Mouse (Mus musculus) adrenal gland, adult 2 months (tissue): ENCODE data around the gene Palm2. TPM values are rescaled to one million over a fixed set of nuclear protein-coding genes. Genes with fewer than 3 reads are reported as not detected.
A peak's percentile ranks its signal among the peaks of the same experiment; 100 is the strongest.

ENCODE experiments used
- DNase-seq: peaks from one replicate; pipeline ENCODE4 v3.0.0; 2021
- polyA plus RNA-seq: library from polyadenylated mRNA; depleted of rRNA; stranded (reverse); fragments of >200 nt; gene quantifications from 2 replicates; pipeline ENCODE4 v1.2.3, GENCODE M21; 2012
- total RNA-seq, 2 experiments: library from RNA; stranded (reverse); gene quantifications; 2 replicates each; pipeline ENCODE4 v1.2.3; 2021

Gene Palm2
- total and polyA plus RNA-seq, 3 experiments = 1.9 to 39.5 (median 20.0) TPM

GRCm38 (mm10) chr4:57568268-57569068 is 134.4 kb downstream of the Palm2 start:
- DNase-seq = peak; percentile 58

DNA sequence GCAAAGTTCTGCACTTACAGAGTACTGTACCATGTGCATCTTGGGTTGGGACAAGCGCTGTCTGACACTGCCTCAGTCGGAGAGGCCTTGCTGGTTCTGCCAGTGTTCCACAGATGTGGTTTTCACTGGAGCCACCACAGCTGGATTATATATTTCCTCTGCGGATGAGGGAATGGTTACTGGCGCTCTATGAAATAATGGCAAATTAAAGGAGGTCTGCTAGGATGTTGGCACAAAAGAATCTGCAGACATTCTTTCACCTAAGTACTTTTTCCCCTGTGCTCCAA is 135.0 kb downstream of the Palm2 start:
- no peak for DNase-seq

DNA sequence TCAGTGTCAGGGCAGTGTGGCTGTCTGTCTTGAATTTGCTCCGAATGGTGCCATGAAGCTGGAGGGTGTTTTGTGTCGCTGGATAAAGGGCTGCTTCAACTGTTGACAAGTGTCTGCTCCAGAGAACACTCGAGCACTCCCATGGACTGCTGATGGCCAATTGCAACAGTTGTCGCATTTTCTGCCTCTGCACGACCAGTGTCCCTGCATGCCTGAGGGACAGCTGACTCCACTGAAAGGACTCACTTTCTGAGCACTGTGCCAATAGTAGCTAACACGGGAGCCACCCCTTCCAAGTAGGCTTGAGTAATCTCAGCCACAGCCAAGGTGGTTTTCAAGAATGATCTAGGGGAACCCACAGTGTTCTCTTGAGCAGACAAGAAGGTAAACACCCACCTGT is 135.7 kb downstream of the Palm2 start:
- peak; percentile 81 for DNase-seq

GRCm38 (mm10) chr4:57570229-57570628 is 136.2 kb downstream of the Palm2 start:
- no peak for DNase-seq

GRCm38 (mm10) chr4:57574181-57574580 is 140.1 kb downstream of the Palm2 start:
- DNase-seq = peak; percentile 33

DNA sequence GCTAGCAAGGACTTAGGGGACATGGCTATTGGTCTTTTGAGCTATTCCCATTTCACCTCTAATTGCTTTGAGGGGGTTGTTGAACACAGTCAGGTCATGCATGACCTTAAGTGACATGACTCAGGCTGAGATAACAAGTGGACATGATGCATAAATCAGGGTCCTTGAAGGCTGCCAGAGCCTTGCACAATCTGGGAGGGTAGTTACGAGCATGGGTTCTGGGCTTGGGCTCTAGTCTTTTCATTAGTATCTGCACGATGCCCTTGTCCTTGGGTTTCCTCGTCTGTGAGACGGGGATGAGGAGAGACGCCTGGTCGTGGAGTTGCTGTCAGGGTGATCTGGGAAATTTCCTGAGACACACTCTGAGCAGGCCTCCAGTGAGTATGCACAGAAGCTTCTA is 140.6 kb downstream of the Palm2 start:
- DNase-seq = peak; percentile 88

DNA sequence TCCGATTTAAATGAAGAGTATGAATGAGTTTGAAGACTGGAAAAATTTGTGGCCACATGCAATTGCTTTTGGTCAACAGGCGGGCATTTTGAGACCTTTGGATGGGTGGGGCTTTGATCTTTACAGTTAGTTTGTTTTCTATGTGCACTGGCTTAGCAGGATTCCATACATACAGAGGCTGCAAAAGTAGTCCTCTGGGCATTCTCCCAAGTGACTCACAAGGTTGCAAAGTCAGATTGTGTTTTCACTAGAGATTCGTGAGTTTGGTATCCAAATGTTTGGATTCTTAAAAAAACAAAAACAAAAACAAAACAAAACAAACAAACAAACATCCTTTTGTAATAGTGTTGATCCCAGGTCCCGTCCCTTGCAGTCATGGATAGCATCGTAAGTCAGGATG is 141.6 kb downstream of the Palm2 start:
- DNase-seq = peak; percentile 55

GRCm38 (mm10) chr4:57576095-57576494 is 142.0 kb downstream of the Palm2 start:
- DNase-seq = no peak

DNA sequence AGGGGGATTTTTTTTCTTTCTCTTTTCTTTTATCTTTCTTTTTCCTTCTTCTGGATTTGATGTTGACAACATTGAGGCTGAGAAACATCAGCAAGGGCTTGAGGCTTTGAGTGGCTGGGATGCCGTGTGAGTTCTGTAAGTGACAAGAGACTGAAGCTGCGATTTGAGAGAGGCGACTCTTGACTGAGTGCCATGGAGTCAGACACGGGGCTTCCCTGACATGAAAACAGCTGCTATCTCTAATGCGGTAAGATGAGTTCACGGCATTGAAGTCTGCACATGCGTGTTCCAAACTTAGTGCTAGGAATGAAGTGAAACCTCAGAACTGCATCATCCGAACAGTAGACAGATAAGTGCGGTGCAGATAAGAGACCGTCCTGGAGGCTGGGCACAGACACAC is 145.6 kb downstream of the Palm2 start:
- DNase-seq = no peak

DNA sequence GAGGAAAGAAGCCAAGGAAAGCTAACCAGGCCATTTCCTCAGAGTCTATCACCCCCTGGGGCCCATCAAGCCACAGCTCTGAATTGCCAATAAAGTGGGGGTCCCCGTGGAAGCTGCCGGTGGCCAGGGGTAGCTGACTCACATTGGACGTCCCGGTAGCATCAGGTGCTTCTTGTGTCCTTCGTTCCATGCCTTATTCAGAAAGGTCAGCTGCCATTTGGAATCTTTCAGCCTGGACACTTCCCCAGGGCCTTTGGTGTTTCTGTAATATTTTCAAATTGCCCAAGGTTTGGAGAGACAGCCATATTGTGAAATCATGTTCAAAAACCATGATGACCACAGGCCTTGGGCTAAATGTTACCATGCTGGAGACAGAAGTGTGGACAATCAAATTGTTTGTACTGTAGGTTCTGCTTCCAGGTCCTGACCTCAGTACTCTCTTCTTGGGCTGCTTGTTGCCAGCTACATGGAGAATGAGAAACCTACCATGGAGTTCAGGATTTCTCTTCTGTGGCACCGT is 151.3 kb downstream of the Palm2 start:
- peak; percentile 57 for DNase-seq

GRCm38 (mm10) chr4:57586933-57587658 is 153.0 kb downstream of the Palm2 start:
- no peak for DNase-seq

DNA sequence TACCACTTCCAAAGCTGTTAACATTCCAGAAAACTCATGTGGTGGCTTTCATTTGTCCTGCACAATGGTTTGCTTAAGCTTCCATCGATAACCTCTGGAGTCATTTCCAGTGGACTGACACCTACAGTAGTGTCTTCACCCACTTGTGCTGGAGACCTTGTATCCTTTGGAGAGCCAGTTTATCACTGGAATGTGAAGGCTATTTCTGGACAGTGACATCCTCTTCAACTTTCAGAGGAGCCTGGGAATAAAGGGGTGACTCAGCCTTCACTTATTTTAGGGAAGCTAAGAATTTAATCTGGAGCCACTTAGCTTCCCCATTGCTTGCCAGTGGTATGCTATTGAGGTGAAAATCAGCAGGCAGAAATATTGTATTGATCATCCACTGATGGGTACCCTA is 154.3 kb downstream of the Palm2 start:
- no peak for DNase-seq

DNA sequence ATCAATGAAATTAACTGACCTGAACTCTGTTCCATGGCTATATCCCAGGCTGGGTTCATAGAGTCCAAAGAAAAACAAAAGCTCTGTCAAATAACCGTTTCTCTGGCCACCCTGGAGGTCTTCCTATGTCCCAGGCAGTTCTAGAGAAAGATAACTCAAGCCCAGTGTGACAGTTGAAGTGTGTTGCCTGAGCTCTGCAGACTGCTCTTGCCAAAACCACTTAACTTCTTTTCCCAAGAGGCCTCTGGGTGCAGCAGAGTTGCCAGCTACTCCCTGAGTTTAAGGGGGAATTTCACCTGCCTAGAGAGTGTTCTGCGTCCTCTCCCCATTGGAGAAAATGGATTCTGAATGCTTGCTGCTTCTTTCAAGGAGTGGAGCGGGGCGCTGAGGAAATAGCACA is 158.7 kb downstream of the Palm2 start:
- DNase-seq = no peak

DNA sequence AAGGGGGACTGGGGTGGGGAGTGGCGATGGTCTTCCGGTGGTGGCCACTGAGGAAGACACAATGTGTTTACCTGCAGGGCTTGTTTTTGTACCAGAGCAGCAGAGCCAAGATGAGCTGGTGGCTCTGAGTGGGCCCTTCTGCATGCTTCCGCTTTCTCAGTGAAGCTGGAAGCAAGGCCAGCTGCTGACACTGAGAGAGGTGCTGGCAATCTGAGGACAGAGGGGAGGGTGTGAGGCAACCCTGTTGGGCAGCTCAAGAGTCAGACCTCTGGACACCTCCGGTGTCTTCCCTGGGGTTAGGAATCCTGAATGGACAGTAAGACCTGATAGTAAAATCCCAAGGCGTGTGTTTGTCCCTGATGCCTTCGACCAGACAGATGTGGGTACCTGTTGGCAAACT is 165.9 kb downstream of the Palm2 start:
- DNase-seq = peak; percentile 46

- DNase-seq = peak; percentile 84
These were observed 166.8 kb downstream of the Palm2 start for GRCm38 (mm10) chr4:57600685-57601457.

DNA sequence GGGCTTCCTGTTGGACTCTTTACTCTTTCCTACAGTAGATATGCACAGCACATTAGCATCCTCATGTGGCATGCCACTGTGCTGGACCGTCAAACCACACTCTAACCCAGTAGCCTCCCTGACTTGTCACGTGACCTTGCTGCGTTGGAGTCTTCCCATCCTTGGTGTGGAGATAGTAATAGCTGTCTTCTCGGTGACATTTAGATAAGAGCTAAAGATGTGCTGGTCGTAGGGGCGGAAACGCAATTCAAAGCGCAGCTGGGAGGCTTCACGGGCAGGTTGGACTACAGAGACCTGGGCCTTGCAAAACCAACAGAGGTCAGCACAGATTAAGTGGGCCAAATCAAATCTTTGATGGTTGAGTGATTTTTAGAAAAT is 167.4 kb downstream of the Palm2 start:
- peak; percentile 40 for DNase-seq

- peak; percentile 64 for DNase-seq
These were observed 168.0 kb downstream of the Palm2 start for GRCm38 (mm10) chr4:57601903-57602617.

DNA sequence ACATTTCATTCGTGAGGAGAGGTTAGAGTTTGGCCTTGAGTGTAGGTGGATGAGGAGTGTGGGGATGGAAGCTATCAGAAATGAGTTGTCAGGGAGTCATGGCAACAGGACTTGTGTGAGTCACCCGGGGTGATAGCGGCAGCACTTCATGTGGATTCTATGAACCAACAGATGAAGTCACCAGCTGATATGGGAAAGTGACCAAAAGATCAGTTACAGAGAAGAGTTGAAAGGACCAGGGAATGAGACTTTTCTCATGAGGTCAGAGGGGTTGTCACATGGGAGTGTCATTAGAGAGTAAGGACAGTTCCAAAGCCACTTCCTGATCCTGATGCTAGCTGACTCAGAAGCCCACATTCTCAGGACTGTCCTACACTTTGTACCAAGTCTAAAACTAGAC is 172.2 kb downstream of the Palm2 start:
- peak; percentile 83 for DNase-seq

GRCm38 (mm10) chr4:57607247-57607942 is 173.3 kb downstream of the Palm2 start:
- peak; percentile 87 for DNase-seq

DNA sequence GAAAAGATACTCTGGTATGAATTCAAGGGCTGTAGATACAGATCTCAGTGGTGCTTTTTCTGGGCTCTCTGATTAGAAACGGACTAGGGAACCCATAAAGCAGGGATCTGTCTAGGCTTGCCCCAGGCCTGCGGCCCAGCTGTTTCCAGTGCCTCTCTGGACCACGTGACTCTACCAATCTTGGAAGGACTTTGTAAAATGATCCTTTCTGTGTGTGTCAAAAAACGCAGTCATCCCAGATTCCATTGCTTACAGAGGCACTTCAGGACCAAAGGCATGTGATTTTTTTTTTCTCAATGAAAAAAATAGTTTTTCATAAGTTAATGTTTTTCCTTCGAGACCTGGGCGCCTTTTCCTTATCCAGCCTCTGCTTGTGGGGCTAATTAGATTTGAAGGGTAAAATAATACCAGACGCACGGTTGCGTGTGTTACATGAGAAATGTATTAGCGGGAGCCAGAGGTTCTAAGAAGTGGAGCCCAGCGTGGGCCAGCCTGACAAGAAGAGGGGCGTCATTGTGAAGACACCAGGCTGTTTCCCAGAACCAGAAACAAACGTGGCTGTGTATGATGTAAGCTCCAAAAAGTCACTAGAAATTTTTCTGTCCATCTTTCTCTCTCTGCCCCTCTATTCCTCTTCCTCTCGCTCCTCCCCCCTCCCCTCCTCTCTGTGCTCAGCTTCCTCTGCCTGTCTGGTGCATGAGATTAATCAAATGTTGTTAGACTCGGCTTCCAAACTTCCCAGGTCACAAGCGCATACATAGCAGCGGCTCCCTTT is 177.4 kb downstream of the Palm2 start:
- DNase-seq = no peak

DNA sequence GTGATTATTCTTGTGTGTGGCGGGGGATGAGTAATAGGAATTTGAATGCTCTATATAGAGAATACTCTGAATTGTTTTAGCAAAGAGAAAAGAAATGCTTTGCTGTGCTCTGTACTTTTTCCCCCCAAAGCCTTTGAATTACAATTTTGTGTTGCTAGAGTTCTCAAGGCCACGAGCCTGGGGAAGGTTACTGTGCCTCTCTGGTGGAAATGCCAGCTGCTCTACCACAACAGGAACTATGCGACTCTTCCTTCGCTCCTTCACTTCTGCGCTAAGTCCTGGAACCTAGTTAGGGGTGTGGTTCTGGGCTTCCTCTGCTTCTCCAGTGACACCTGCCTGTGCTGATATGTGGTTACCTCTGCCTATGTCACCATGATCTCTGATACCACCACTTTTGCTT is 178.7 kb downstream of the Palm2 start:
- peak; percentile 48 for DNase-seq
